Mouse (Mus musculus): ENCODE measurements at regions not wholly inside any gene's neighbourhood (a gene's known extent, or its start where the extent isn't known, plus 50 kb on each side); places are given as distances from the start of the nearest gene placed in this dataset.

- TF ChIP-seq TAL1 (IDR thresholded peaks at IDR 0.05; ENCODE audit: low read length): no peak
- TF ChIP-seq GATA1 (IDR thresholded peaks at IDR 0.05; ENCODE audit: low read length): no peak
Measured at GRCm38 (mm10) chr10:60933891-60934290, 102.5 kb upstream of the Unc5b start.

Data from erythroblast, embryonic 14.5 days (primary cell).